Mouse (Mus musculus): Measurements from ENCODE around the gene Slfn5.

DNA sequence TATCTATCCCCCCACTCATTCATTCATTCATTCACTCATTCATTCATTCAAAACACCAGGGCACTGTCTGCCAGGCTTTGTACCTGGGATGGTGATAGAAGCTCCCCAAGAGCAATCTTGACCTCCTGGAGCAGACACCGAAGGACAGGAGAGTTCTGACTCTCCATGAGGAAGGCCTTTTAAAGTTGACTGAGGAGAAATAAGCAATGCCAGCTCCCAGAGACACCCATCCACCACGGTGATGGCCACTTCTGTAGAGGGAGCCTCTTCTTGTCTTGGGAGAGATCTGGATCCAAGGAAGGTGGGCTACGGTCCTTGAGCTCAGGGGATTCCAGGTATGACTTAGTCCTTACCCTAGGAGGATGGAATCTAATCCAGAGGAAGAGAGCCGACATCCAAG is 40.9 kb upstream of the Slfn5 start, which contains the start of gene Unc45b:
- TF ChIP-seq EP300 (IDR thresholded peaks at IDR 0.05; ENCODE audit: low read depth), result no peak
- TF ChIP-seq CTCF (IDR thresholded peaks at IDR 0.05; ENCODE audit: low read depth), result no peak
